Mouse (Mus musculus) midbrain, postnatal 0 days (tissue): ENCODE data around the gene Tcf19. TPM values are rescaled to one million over a fixed set of nuclear protein-coding genes. Genes with fewer than 3 reads are reported as not detected.

Experiments used
- ATAC-seq: fragments of 200-750 bp; cut with Nextera tagmentation; 2 replicates; pipeline ENCODE4 v1.8.0; 2017; ENCODE audit warnings: moderate number of reproducible peaks, mild to moderate bottlenecking, moderate TSS enrichment, moderate library complexity; ENCODE audit not compliant: low FRiP score
- DNase-seq: peaks from one replicate; pipeline ENCODE4 v3.0.0-alpha.2; 2015; ENCODE audit warnings: low spot score
- H3K27ac ChIP-seq: fragments of 300-500 bp; sonication (generic); 2 replicates; pipeline ENCODE4 v1.5.1; 2014; ENCODE audit warnings: low read depth, mild to moderate bottlenecking, low read length, mixed read lengths
- H3K27me3 ChIP-seq: fragments of 300-500 bp; sonication (generic); 2 replicates; pipeline ENCODE4 v1.6.1; 2014; ENCODE audit warnings: low read length, control low read depth, mixed read lengths; ENCODE audit not compliant: insufficient read depth
- H3K36me3 ChIP-seq: fragments of 300-500 bp; sonication (generic); 2 replicates; pipeline ENCODE4 v1.6.1; 2014; ENCODE audit warnings: low read length, control low read depth, mixed read lengths; ENCODE audit not compliant: insufficient read depth
- H3K4me1 ChIP-seq: fragments of 300-500 bp; sonication (generic); 2 replicates; pipeline ENCODE4 v1.6.1; 2014; ENCODE audit warnings: mild to moderate bottlenecking, control low read depth, antibody characterized with exemption, low read length, mixed read lengths; ENCODE audit not compliant: insufficient read depth
- H3K4me2 ChIP-seq: fragments of 300-500 bp; sonication (generic); 2 replicates; pipeline ENCODE4 v1.6.1; 2014; ENCODE audit warnings: low read depth, mild to moderate bottlenecking, low read length, mixed read lengths; ENCODE audit not compliant: poor library complexity, severe bottlenecking
- H3K4me3 ChIP-seq: fragments of 300-500 bp; sonication (generic); 2 replicates; pipeline ENCODE4 v1.5.1; 2014; ENCODE audit warnings: low read depth, mild to moderate bottlenecking, low read length, moderate library complexity
- H3K9ac ChIP-seq: fragments of 300-500 bp; sonication (generic); replicated peaks from 2 replicates; pipeline ENCODE4 v1.6.1; 2014; ENCODE audit warnings: mild to moderate bottlenecking, low read length, moderate library complexity, mixed read lengths; ENCODE audit not compliant: poor library complexity, severe bottlenecking
- H3K9me3 ChIP-seq: fragments of 300-500 bp; sonication (generic); 2 replicates; pipeline ENCODE4 v1.6.1; 2016; ENCODE audit warnings: low read length, control low read depth
- CTCF ChIP-seq: IDR thresholded peaks from 2 replicates; pipeline ENCODE4 v1.5.1; 2016; ENCODE audit warnings: antibody characterized with exemption, mild to moderate bottlenecking
- WGBS: fragments of 180-500 bp; shearing (Covaris S2); extraction: QIAGEN DNeasy Blood & Tissue Kit; methylation state at CpG from one replicate; pipeline ENCODE4 v1.1.7; 2014; 5-methylcytosine and 5-hydroxymethylcytosine counted together
- polyA plus RNA-seq: library from polyadenylated mRNA; unstranded; fragments of >200 nt; fragmentation: Nextera tagmentation; extraction: Ambion mirVana; gene quantifications from 2 replicates; pipeline ENCODE4 v1.2.1, GENCODE M21; 2015
- total RNA-seq: library from RNA; depleted of rRNA; stranded (reverse); fragments of >200 nt; gene quantifications from 2 replicates; pipeline ENCODE4 v1.2.3, GENCODE M21; 2014; rRNA removed

The Tcf19 gene
- total RNA-seq = 9.2 and 10.3 TPM in 2 replicates
- 4.5 and 4.7 TPM in 2 replicates for polyA plus RNA-seq

DNA sequence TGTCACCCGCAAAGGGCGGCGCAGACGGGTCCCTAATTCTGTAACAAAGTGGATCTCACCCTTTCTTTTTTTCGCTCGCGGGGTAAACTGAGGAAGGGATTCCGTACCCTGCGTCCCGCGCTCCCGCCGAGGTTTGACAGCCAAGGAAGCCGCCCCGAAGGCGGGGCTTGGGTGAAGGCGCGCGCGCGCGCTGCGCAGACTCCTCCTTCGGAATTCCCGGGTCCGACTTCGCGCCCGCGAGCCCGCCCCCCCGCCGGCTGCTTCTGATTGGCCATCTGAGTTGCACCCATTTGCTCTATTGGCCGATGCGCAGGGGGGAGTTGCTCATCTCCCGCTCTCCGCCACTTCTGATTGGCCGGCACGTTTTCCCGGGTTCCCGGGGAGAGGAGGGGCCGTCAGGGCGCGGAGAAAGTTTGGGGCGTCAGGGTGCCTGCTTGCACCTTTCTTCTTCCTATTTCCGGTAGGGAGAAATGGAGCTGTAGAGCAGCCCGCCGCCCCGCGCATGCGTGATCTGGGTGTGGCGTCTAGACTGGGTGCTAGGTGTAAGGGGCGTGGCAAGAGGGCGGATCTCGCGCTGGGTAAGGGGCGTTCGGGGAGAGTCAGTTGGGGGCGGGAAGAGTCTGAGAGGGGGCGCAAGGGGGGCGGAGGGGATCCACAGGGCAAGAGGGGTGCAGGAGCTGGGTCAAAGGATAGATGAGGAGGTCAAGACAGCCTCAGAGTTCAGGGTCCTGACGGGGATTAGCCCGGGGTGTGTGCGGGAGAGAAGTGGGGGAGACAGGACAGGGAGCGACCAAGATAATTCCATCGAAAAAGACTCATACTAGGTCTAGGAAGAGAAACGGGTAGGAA lies at the start of gene Tcf19, which contains the start of gene Cchcr1:
Gene Tcf19, minus strand, starts transcription at position 173 of the 849 bp plus-strand sequence.
Gene Cchcr1, plus strand, starts transcription at position 449 of the 849 bp plus-strand sequence.
- no peak within 1 kb of the TSS for H3K27ac ChIP-seq
- H3K36me3 ChIP-seq = no peaks in the 10 kb centered on the region
- under 1% methylated on average over 66 of the region's 67 CpGs for WGBS
- no peaks in the 10 kb centered on the region for H3K9me3 ChIP-seq
- DNase-seq (peak; percentile 96), ATAC-seq (peak; percentile 91)
- peak within 1 kb of the TSS; percentile 53 for H3K4me3 ChIP-seq
- TF ChIP-seq CTCF = no peak
- peak within 1 kb of the TSS; percentile 36; the same call in 1 of the 2 replicates for H3K9ac ChIP-seq
- H3K4me1 ChIP-seq = no peaks in the 10 kb centered on the region; the same call in 1 of the 2 replicates
- H3K27me3 ChIP-seq = no peaks in the 10 kb centered on the region
- peak within 1 kb of the TSS; percentile 97 for H3K4me2 ChIP-seq

- TF ChIP-seq CTCF = no peak
Measured at GRCm38 (mm10) chr17:35558216-35558615, 41.6 kb upstream of the Tcf19 start.

DNA sequence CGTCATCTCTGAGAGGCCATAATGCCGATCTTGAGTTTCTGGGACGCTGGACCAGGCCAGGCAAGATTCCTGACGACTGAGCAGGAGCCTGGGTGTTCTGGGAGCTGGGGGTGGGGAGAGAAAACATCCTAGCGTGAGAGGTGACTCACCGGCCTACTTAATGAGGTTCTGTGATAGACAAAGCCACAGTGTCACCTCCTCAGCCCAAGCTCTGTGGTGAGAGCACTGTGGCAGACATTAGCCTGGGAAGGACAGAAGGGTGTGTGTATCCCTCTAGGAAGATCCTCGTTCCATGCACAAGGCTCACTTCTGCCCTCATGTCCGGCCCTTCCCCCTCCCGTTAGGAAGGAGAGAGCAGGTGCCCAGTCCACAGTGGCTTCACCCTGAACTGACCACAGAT lies 40.7 kb upstream of the Tcf19 start:
- Histone ChIP-seq H3K27ac (no peak overlapping the region), H3K4me1 (no peaks in the 10 kb centered on the region), H3K27me3 (no peaks in the 10 kb centered on the region), H3K4me2 (no peak overlapping the region), H3K36me3 (no peaks in the 10 kb centered on the region), H3K4me3 (no peak overlapping the region), H3K9me3 (no peaks in the 10 kb centered on the region), H3K9ac (no peak overlapping the region)
- DNase-seq (no peak), ATAC-seq (no peak)
- WGBS = 84% methylated on average over 9 of the region's 9 CpGs
- no peak for TF ChIP-seq CTCF

More at GRCm38 (mm10) chr17:35558216-35558615, 41.6 kb upstream of the Tcf19 start:
- Histone ChIP-seq H3K4me3 (no peak overlapping the region), H3K27ac (no peak overlapping the region), H3K9me3 (no peaks in the 10 kb centered on the region), H3K36me3 (no peaks in the 10 kb centered on the region), H3K4me1 (no peaks in the 10 kb centered on the region), H3K27me3 (no peaks in the 10 kb centered on the region), H3K9ac (no peak overlapping the region), H3K4me2 (no peak overlapping the region)
- no peak for DNase-seq
- no peak for ATAC-seq
- 66% methylated on average over 8 of the region's 8 CpGs for WGBS

- H3K9ac ChIP-seq = no peak overlapping the region
Measured at GRCm38 (mm10) chr17:35556812-35557211, 40.2 kb upstream of the Tcf19 start.

DNA sequence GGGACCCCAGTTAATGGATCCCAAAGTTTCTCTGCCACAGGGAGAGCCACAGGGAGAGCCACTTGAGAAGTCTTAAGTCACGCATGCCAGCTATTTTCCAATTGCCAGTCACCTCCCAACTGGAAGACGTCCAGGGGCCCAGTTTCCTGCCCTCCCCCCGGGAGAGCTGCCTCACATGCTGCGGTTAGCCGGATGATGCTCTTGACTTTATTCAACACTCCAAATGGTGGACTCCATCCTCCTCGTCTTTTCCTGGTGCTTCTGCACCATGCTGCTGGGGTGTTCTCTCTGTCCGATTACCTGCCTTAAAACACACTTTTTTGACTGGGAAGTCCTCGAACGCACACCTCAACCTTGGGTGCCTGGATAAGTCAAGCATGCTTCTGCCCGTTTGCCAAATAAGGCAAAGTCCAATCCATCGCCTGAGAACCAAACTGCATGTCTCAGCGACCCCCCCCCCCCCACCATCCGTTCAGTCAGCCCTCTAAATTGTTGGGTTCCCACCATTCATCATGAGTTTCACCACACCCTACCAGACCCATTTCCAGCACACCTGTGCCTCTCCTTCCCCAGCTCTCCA lies 39.7 kb upstream of the Tcf19 start:
- Histone ChIP-seq H3K4me3 (no peak overlapping the region), H3K27ac (no peak overlapping the region), H3K9ac (no peak overlapping the region), H3K4me2 (no peak overlapping the region), H3K27me3 (no peaks in the 10 kb centered on the region), H3K4me1 (no peaks in the 10 kb centered on the region), H3K36me3 (no peaks in the 10 kb centered on the region), H3K9me3 (no peaks in the 10 kb centered on the region)
- no peak for DNase-seq
- 88% methylated on average over 13 of the region's 13 CpGs for WGBS
- no peak for TF ChIP-seq CTCF
- ATAC-seq = no peak

More at GRCm38 (mm10) chr17:35556812-35557211, 40.2 kb upstream of the Tcf19 start:
- H3K27me3 ChIP-seq = no peaks in the 10 kb centered on the region
- no peaks in the 10 kb centered on the region for H3K36me3 ChIP-seq
- no peak overlapping the region for H3K4me3 ChIP-seq
- H3K27ac ChIP-seq = no peak overlapping the region
- DNase-seq (peak; percentile 75), ATAC-seq (no peak)
- 24% methylated on average over 5 of the region's 5 CpGs for WGBS
- peak; percentile 83 for TF ChIP-seq CTCF
- no peaks in the 10 kb centered on the region for H3K9me3 ChIP-seq
- no peak overlapping the region for H3K4me2 ChIP-seq
- no peaks in the 10 kb centered on the region for H3K4me1 ChIP-seq
